Mouse (Mus musculus) hindbrain, embryonic 12.5 days (tissue): ENCODE data around the gene Tmbim7. TPM values are rescaled to one million over a fixed set of nuclear protein-coding genes. Genes with fewer than 3 reads are reported as not detected.
"Not testable (repeated sequence)": the region's sequence is repeated elsewhere in the genome, so short reads cannot be mapped to it uniquely, and the experiment has no call there.

Experiments
- ATAC-seq: fragments of 200-750 bp; cut with Nextera tagmentation; 2 replicates; pipeline ENCODE4 v1.8.0; 2017; ENCODE audit warnings: moderate TSS enrichment; ENCODE audit not compliant: low FRiP score
- H3K27ac ChIP-seq: fragments of 300-500 bp; sonication (generic); 2 replicates; pipeline ENCODE4 v1.5.1; 2016; ENCODE audit warnings: mild to moderate bottlenecking
- H3K27me3 ChIP-seq: fragments of 300-500 bp; sonication (generic); 2 replicates; pipeline ENCODE4 v1.6.1; 2016; ENCODE audit warnings: mild to moderate bottlenecking
- H3K36me3 ChIP-seq: fragments of 300-500 bp; sonication (generic); 2 replicates; pipeline ENCODE4 v1.6.1; 2016; ENCODE audit warnings: mild to moderate bottlenecking
- H3K4me1 ChIP-seq: fragments of 300-500 bp; sonication (generic); 2 replicates; pipeline ENCODE4 v1.6.1; 2016
- H3K4me2 ChIP-seq: fragments of 300-500 bp; sonication (generic); replicated peaks from 2 replicates; pipeline ENCODE4 v1.6.1; 2016; ENCODE audit warnings: mild to moderate bottlenecking
- H3K4me3 ChIP-seq: fragments of 300-500 bp; sonication (generic); 2 replicates; pipeline ENCODE4 v1.5.1; 2016; ENCODE audit warnings: mild to moderate bottlenecking
- H3K9ac ChIP-seq: fragments of 300-500 bp; sonication (generic); 2 replicates; pipeline ENCODE4 v1.6.1; 2016; ENCODE audit warnings: mild to moderate bottlenecking, moderate library complexity
- H3K9me3 ChIP-seq: fragments of 300-500 bp; sonication (generic); replicated peaks from 2 replicates; pipeline ENCODE4 v1.6.1; 2016; ENCODE audit warnings: mild to moderate bottlenecking
- WGBS: fragments of 180-500 bp; shearing (Covaris S2); methylation state at CpG from one replicate; pipeline ENCODE4 v1.1.7; 2016; 5-methylcytosine and 5-hydroxymethylcytosine counted together
- polyA plus RNA-seq: library from polyadenylated mRNA; unstranded; fragments of >200 nt; fragmentation: Nextera tagmentation; extraction: Ambion mirVana; gene quantifications from 2 replicates; pipeline ENCODE4 v1.2.1, GENCODE M21; 2016

The Tmbim7 gene
- polyA plus RNA-seq, 1 experiment from 2014 or later: not detected

DNA sequence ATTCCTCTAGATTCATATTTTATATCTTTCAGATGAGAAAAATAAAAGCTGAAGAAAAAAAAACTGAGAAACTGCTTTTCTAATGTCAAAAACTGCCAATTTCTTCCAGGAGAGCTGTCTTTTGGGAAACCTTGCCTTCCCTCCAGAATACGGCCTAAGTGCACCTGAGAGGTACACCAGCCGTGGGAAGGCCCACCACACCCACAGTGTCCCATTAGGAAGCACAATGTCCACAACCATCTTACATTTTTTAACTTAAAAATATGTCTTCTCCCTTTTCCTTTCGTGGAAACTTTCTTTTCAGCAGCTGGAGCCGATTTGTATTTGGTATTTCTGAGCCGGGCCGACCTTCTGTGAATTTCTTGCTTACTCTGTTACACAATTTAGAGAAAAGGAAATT, 4.4 kb upstream of the Tmbim7 start:
- WGBS: 34% methylated on average over 6 of the region's 6 CpGs

DNA sequence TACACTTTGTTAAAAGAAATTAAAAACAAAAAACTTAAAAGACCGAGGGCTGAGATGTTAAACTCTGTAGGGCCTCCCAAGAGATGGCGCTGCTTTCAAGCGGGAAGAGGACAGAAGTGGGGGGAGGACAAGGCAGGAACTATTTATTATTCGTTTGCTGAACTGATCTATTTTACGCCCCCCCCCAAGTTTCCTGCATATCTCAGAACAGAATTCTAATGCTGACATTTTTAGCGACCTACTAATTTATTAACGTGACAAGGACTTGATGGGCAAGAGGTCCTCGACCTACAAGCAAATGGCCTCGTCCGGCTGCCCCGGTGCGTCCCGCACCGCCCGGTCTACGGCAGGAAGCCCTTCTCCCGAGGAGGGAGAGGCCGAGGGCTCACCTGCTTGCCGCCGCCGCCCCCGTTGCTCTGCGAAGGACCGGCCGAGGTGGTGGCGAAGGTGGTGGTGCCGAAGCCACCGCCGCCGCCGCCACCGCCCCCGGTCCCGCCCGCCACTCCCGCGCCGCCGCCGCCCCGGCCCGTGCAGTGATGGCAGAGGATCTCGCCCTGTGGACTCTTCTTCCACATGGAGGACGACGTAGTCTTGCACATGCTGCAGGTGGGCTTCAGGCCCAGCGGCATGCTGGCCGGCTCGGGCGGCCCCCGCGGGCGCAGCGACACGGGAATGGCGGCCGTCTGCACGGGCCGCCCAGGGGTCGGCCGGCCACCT, 3.8 kb upstream of the Tmbim7 start:
- Histone ChIP-seq H3K9me3 (no peaks in the 10 kb centered on the region), H3K27ac (peak overlapping the region; percentile 93), H3K36me3 (peaks cover 15% of the 10 kb centered on the region), H3K4me3 (peak overlapping the region; percentile 97), H3K9ac (peak overlapping the region; percentile 88), H3K4me2 (peak overlapping the region; percentile 54), H3K4me1 (peaks cover 3% of the 10 kb centered on the region), H3K27me3 (no peaks in the 10 kb centered on the region)
- ATAC-seq: peak; percentile 83
- under 1% methylated on average over 59 of the region's 60 CpGs for WGBS

More for the DNA sequence above, 4.4 kb upstream of the Tmbim7 start:
- Histone ChIP-seq H3K27me3 (no peaks in the 10 kb centered on the region), H3K27ac (no peak overlapping the region), H3K4me3 (peak overlapping the region; percentile 97), H3K36me3 (peaks cover 21% of the 10 kb centered on the region), H3K4me2 (peak overlapping the region; percentile 54), H3K4me1 (peaks cover 3% of the 10 kb centered on the region), H3K9ac (peak overlapping the region; percentile 88), H3K9me3 (no peaks in the 10 kb centered on the region)
- no peak for ATAC-seq

DNA sequence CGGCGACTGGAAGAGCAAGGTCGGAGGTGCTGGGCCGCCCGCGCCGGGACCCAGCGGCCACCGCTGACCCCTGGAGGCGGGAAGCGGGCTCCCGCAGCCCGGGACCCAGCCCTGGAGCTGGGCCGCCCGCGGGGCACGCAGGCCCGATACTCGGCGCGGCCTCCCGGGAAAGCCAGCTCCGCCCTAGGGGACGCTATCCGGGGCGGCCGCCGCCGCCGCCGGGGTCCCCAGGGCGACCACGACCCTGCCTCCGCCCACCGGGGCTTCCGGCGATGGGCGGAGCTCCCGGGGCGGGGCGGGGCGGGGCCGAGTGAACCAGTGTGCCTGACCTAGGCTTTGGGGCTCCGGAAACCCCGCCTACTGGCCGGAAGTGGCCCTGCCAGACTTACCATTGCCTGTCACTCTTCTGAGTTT, 3.3 kb upstream of the Tmbim7 start:
- Histone ChIP-seq H3K4me2 (peak overlapping the region; percentile 54), H3K9me3 (no peaks in the 10 kb centered on the region), H3K27ac (peak overlapping the region; percentile 93), H3K36me3 (peaks cover 15% of the 10 kb centered on the region), H3K4me1 (peaks cover 3% of the 10 kb centered on the region), H3K27me3 (no peaks in the 10 kb centered on the region), H3K4me3 (peak overlapping the region; percentile 97), H3K9ac (peak overlapping the region; percentile 88)
- peak; percentile 97 for ATAC-seq
- WGBS: under 1% methylated on average over 42 of the region's 46 CpGs

DNA sequence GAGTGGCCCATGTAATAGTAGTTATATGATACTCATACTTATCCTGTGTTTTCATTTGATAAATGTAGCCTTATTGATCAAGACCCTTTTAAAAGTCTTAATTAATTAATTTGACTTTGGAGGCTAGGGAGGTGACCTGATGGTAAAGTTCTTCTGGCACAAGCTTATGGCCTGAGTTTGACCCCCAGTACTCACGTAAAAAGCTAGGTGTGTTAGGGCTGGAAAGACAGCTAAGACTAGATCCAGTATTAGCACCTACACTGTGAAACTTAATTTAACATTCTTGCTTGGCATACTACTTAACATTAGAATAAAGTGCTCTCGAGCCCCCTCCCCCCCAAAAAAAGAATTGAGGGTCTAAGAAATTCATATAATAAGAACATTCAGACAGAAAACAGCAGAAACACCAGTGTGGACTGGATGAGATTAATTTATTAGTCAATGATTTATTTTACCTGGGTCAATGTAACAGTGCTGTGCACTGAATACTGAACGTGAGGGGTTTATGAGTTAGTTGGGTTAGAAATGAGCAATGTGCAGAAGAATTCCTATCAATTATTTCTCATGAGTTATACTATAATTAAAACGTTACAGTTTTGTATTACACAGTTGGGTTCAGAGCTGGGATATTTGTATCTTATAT, 2.7 kb upstream of the Tmbim7 start:
- Histone ChIP-seq H3K27me3 (no peaks in the 10 kb centered on the region), H3K9ac (no peak overlapping the region), H3K36me3 (peaks cover 11% of the 10 kb centered on the region), H3K9me3 (no peaks in the 10 kb centered on the region), H3K4me2 (peak overlapping the region; percentile 54), H3K27ac (no peak overlapping the region), H3K4me3 (peak overlapping the region; percentile 97), H3K4me1 (peaks cover 3% of the 10 kb centered on the region)
- WGBS: 54% methylated on average over 4 of the region's 4 CpGs
- ATAC-seq: peak; percentile 35

DNA sequence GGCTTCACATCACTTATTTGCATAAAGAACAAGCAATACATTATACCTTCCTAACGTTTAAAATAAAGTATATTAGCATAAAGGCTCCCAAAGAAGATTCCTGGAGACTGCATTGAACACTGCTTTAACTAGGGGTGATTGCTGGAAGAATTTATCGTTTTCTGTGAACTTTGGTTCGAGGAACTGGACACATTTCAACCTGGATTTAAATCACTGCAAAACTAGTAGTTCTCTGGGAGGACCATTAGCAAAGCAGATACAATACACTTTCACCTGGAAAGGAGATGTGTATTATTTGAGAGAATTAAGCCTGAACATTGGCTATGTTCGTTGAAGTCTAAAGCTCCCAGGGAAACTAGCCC, 2.2 kb upstream of the Tmbim7 start:
- no peak overlapping the region for H3K27ac ChIP-seq
- no peaks in the 10 kb centered on the region for H3K27me3 ChIP-seq
- peaks cover 3% of the 10 kb centered on the region for H3K4me1 ChIP-seq
- no peak for ATAC-seq
- peaks cover 9% of the 10 kb centered on the region; the same call in 1 of the 2 replicates for H3K36me3 ChIP-seq
- no peak overlapping the region for H3K4me2 ChIP-seq
- H3K9me3 ChIP-seq: no peaks in the 10 kb centered on the region
- no peak overlapping the region for H3K9ac ChIP-seq
- 68% methylated on average over 4 of the region's 4 CpGs for WGBS
- H3K4me3 ChIP-seq: no peak overlapping the region

DNA sequence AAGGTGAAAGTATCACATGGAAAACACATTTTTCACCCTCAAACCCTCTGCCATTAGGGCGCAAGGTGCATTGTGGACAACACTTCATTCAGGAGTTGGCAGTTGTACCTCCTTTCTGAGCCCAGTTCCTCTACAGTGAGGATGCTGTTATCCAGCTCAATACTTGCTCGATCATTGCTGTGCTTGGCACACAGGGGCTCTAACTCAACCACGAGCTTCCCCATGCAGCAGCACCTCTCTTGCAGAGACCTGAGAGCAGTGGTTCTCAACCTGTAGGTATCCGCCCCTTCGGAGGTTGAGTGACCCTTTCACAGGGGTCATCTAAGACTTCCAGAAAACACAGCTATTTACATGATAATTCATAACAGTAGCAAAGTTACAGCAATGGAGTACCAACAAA, 640 bp downstream of the Tmbim7 start:
- Histone ChIP-seq H3K36me3 (no peaks in the 10 kb centered on the region), H3K27me3 (no peaks in the 10 kb centered on the region), H3K4me2 (no peak overlapping the region), H3K4me1 (peaks cover under 1% of the 10 kb centered on the region), H3K27ac (no peak overlapping the region), H3K9ac (no peak overlapping the region), H3K9me3 (no peaks in the 10 kb centered on the region), H3K4me3 (no peak overlapping the region)
- 87% methylated on average over 5 of the region's 5 CpGs for WGBS
- ATAC-seq: no peak

DNA sequence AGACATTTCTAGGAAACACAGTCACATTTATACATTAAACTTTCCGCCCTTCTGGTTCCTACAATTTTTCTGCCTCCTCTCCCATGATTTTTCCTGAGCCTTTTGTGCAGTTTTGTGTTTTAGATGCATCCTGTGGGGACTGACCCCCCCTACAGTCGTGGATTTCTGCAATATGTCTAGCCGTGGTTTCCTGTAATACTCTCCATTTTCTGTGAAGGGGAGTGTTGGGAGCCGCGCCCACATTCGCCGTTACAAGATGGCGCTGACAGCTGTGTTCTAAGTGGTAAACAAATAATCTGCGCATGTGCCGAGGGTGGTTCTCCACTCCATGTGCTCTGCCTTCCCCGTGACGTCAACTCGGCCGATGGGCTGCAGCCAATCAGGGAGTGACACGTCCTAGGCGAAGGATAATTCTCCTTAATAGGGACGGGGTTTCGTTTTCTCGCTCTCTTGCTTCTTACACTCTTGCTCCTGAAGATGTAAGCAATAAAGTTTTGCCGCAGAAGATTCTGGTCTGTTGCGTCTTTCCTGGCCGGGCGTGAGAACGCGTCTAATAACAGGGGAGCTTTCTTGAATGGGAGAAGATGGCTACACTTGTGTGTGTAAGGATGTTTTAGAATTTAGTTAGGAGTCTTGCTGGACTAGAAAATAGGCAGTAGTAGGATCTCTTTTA, 2.1 kb downstream of the Tmbim7 start:
- H3K27ac ChIP-seq, H3K36me3 ChIP-seq, ATAC-seq, H3K27me3 ChIP-seq, H3K4me3 ChIP-seq, H3K4me2 ChIP-seq, H3K9ac ChIP-seq, H3K9me3 ChIP-seq, H3K4me1 ChIP-seq: not testable (repeated sequence)
- WGBS: 93% methylated on average over 17 of the region's 25 CpGs

DNA sequence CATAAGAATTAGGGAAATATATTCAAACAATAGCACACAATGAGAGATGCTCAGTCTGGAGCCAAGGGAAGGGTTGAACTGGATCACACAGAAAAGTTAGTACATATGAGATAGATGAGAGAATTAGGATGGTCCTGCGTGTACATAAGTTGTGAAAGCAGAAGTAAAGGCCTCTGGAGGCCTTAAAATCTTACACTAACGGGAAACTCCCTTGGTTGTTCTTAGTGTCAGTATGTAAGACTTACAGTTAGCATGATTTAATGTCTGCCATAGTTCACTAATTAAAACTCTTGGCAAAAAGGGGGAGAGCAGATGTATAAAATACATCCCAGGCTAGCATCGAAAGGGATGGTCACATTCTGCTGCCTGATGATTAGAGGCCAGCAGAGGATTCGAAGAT, 2.8 kb downstream of the Tmbim7 start:
- no peak overlapping the region for H3K4me3 ChIP-seq
- no peak overlapping the region for H3K9ac ChIP-seq
- H3K4me1 ChIP-seq: no peaks in the 10 kb centered on the region
- no peak overlapping the region for H3K4me2 ChIP-seq
- WGBS: 95% methylated on average over 4 of the region's 4 CpGs
- H3K27ac ChIP-seq: no peak overlapping the region
- H3K27me3 ChIP-seq: no peaks in the 10 kb centered on the region
- ATAC-seq: no peak
- H3K36me3 ChIP-seq: no peaks in the 10 kb centered on the region
- no peaks in the 10 kb centered on the region for H3K9me3 ChIP-seq

DNA sequence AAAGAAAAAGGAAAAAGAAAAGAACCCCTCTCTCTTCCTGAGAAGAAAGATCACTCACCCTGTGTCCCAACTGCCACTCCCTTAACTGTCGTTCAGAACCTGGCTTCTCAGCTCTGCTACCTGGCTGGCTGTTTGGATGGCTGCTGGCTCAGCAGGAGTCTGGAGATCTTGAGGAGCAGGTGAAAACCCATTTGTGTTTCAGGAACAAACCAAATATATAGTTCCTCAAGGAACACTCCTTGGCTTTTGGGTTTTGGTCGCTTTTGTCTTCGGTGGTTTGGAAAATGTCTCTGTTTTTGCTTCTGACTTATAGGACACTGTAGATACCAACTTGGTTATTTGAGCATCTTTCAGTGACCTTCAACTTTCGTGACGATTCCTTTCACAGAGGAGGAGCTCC, 6.1 kb downstream of the Tmbim7 start, which contains the start of gene Gatad1:
Gatad1 (minus strand) TSS at position 101 of the 400 bp plus-strand sequence.
- Histone ChIP-seq H3K4me3 (no peak within 1 kb of the TSS), H3K4me2 (no peak within 1 kb of the TSS), H3K27ac (no peak within 1 kb of the TSS), H3K9me3 (no peaks in the 10 kb centered on the region), H3K9ac (no peak within 1 kb of the TSS), H3K36me3 (no peaks in the 10 kb centered on the region), H3K27me3 (no peaks in the 10 kb centered on the region), H3K4me1 (no peaks in the 10 kb centered on the region)
- no peak for ATAC-seq
- WGBS: 85% methylated on average over 5 of the region's 5 CpGs

DNA sequence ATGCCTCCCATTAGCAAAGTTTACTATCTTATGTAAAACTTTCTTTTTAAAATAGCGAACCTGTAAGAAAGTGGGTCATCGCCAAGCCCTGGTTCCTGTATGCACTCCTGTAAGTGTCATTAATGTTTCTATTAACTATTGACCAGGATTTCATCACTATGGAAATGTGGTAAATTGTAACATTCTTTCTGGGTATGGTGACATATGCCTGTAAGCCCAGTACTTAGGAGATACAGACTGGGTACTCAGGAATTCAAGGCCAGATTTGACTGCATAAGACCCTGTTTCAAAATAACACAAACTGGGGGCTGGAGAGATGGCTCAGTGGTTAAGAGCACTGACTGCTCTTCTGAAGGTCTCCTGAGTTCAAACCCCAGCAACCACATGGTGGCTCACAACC, 14.2 kb downstream of the Tmbim7 start:
- 94% methylated on average over 2 of the region's 2 CpGs for WGBS
- Histone ChIP-seq H3K4me2 (no peak overlapping the region), H3K9me3 (no peaks in the 10 kb centered on the region), H3K27ac (no peak overlapping the region), H3K9ac (no peak overlapping the region), H3K36me3 (no peaks in the 10 kb centered on the region), H3K4me1 (no peaks in the 10 kb centered on the region), H3K4me3 (no peak overlapping the region), H3K27me3 (no peaks in the 10 kb centered on the region)
- no peak for ATAC-seq

DNA sequence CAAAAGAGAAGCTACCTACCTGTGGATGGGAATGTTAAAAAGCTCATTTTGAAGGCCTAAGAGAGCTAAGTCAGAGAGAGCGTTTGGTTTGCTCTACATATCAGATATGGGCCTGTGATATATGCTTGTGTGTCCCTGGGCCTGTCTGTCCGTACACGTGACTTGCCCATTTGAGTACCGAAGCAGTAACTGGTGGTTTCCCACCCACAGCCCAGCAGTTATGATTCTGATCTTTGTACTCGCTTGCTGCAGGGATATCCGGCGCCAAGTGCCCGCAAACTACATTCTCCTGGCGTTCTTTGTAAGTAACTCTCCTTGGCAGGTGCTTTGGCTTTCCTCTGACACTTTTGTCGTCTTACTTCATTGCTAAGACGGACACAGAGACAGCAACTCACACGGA, 15.6 kb downstream of the Tmbim7 start:
- Histone ChIP-seq H3K27me3 (no peaks in the 10 kb centered on the region), H3K4me2 (no peak overlapping the region), H3K4me3 (no peak overlapping the region), H3K36me3 (no peaks in the 10 kb centered on the region), H3K9me3 (no peaks in the 10 kb centered on the region), H3K4me1 (no peaks in the 10 kb centered on the region), H3K9ac (no peak overlapping the region), H3K27ac (no peak overlapping the region)
- WGBS: 81% methylated on average over 12 of the region's 12 CpGs
- no peak for ATAC-seq

DNA sequence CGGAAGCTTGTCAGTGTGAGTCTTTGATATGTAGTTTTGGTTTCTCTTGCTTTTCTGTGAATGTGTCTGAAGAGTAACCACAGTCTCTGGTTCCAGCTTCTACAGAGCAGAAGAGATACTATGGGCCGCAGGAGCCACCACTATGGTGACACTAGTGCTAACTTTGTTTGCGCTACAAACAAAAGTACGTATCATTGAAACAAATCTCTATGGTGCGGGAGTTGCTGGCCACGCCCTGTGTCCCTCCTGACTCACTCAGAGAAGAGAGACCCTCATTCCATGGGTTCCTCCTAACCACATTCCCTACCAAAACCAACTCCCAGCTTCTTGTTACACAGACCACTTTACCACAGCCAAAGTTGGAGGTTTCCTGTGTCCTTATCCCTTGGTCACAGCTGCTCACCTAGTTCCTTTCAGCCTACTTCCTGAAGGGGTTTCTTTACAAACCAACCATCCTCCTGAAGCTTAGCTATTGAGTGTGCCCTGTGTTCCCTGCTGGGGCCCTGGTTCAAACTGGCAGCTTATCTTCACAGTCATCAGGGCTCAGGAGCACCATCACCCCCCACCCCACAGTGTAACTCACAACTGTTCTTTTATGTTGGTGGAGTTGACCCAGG, 19.1 kb downstream of the Tmbim7 start:
- Histone ChIP-seq H3K4me1 (no peaks in the 10 kb centered on the region), H3K36me3 (no peaks in the 10 kb centered on the region), H3K9ac (no peak overlapping the region), H3K4me3 (no peak overlapping the region), H3K4me2 (no peak overlapping the region), H3K27ac (no peak overlapping the region), H3K27me3 (no peaks in the 10 kb centered on the region), H3K9me3 (no peaks in the 10 kb centered on the region)
- no peak for ATAC-seq
- 92% methylated on average over 6 of the region's 6 CpGs for WGBS
